Mouse (Mus musculus): Measurements from ENCODE around the gene Mybl2. TPM values are rescaled to one million over a fixed set of nuclear protein-coding genes. Genes with fewer than 3 reads are reported as not detected.

Gene Mybl2
- total and polyA plus RNA-seq, 2 experiments = 0.09 to 0.31 TPM

DNA sequence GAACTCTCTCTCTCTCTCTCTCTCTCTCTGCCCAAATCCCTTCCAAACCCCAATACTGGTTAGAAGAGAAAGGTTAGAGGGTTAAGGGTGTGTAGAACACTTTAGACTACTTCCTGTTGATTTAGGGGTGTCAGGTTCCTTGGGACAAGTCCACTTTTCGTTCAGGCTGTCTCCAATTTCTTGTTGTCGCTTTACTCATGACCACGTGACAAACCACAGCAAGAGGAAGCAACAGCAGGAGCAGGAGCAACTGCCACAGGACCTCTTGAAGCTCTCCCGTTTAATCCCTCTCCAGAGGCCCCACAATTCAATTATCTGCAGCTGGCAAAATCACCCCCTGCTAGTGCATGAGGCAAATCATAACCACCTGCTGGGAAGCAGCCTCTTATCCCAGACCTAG lies 21.9 kb upstream of the Mybl2 start:
- Histone ChIP-seq H3K27ac (replicated peaks; ENCODE audit: insufficient read depth, low read depth, low read length) (no peak overlapping the region), H3K9ac (ENCODE audit: low read depth, low read length) (no peak overlapping the region), H3K27me3 (ENCODE audit: control insufficient read depth, insufficient read depth, low read length) (no peaks in the 10 kb centered on the region), H3K79me2 (ENCODE audit: control insufficient read depth, insufficient read depth, low read length) (no peaks in the 10 kb centered on the region), H3K4me3 (ENCODE audit: insufficient read depth, low read depth, low read length) (no peak overlapping the region), H3K4me1 (ENCODE audit: control insufficient read depth, insufficient read depth, low read length) (no peaks in the 10 kb centered on the region), H3K36me3 (ENCODE audit: control insufficient read depth, insufficient read depth, low read length) (peaks cover 61% of the 10 kb centered on the region)
- no peak for DNase-seq (ENCODE audit: extremely low read depth, low read depth, low spot score)
- TF ChIP-seq POLR2A (IDR thresholded peaks at IDR 0.05; ENCODE audit: extremely low read depth, insufficient read depth, low read length) (no peak), CTCF (IDR thresholded peaks at IDR 0.05; ENCODE audit: low read depth, low read length) (no peak)
- WGBS = 77% methylated on average over 4 of the region's 4 CpGs

DNA sequence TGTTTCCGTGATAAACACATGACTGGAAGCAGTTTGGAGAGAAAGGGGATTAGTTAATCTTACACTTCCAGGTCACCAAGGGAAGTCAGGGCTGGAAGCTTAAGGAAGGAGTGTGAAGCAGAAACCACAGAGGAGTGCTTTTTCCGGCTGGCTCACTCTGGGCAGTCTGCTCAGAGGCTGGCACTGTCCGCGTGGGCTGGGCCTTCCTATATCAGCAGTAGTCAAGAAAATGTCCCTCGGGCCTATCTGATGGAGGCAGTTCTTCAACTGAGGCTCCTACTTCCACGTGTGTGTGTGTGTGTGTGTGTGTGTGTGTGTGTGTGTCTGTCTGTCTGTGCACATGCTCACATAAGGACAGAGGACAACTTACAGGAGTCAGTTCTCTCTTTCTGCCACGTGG lies 14.5 kb upstream of the Mybl2 start:
- H3K4me1 ChIP-seq (ENCODE audit: control insufficient read depth, insufficient read depth, low read length) = no peaks in the 10 kb centered on the region
- 88% methylated on average over 7 of the region's 7 CpGs for WGBS
- TF ChIP-seq CTCF (IDR thresholded peaks at IDR 0.05; ENCODE audit: low read depth, low read length) = no peak
- TF ChIP-seq POLR2A (IDR thresholded peaks at IDR 0.05; ENCODE audit: extremely low read depth, insufficient read depth, low read length) = no peak
- H3K27me3 ChIP-seq (ENCODE audit: control insufficient read depth, insufficient read depth, low read length) = no peaks in the 10 kb centered on the region
- H3K79me2 ChIP-seq (ENCODE audit: control insufficient read depth, insufficient read depth, low read length) = no peaks in the 10 kb centered on the region
- no peak for DNase-seq (ENCODE audit: extremely low read depth, low read depth, low spot score)
- H3K36me3 ChIP-seq (ENCODE audit: control insufficient read depth, insufficient read depth, low read length) = peaks cover 56% of the 10 kb centered on the region
- no peak overlapping the region for H3K9ac ChIP-seq (ENCODE audit: low read depth, low read length)
- no peak overlapping the region for H3K4me3 ChIP-seq (ENCODE audit: insufficient read depth, low read depth, low read length)
- no peak overlapping the region for H3K27ac ChIP-seq (replicated peaks; ENCODE audit: insufficient read depth, low read depth, low read length)

DNA sequence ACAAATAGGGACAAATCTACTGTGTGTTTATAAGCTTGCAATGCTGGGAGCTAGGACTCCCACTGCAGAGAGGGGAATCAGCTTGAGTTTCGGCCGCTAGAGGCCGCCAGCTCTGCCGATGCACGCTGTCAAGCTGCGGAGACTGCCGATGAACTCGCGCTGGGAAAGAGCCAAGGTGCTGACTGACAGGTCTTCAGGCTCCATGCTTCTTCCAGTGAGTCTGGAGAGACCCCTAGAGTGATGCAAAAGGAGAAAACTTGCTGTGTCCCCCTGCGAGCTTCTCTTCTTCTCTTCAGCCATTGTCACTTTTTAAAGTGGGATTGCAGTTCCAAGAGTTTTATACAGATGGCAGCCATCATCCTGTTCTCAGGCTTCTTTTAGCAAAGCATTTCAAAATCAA lies 6.4 kb upstream of the Mybl2 start:
- Histone ChIP-seq H3K27ac (replicated peaks; ENCODE audit: insufficient read depth, low read depth, low read length) (no peak overlapping the region), H3K36me3 (ENCODE audit: control insufficient read depth, insufficient read depth, low read length) (peaks cover 31% of the 10 kb centered on the region), H3K27me3 (ENCODE audit: control insufficient read depth, insufficient read depth, low read length) (no peaks in the 10 kb centered on the region), H3K79me2 (ENCODE audit: control insufficient read depth, insufficient read depth, low read length) (no peaks in the 10 kb centered on the region), H3K9ac (ENCODE audit: low read depth, low read length) (no peak overlapping the region), H3K4me3 (ENCODE audit: insufficient read depth, low read depth, low read length) (no peak overlapping the region), H3K4me1 (ENCODE audit: control insufficient read depth, insufficient read depth, low read length) (no peaks in the 10 kb centered on the region)
- whole genome bisulfite sequencing = 2% methylated on average over 10 of the region's 10 CpGs
- DNase-seq (ENCODE audit: extremely low read depth, low read depth, low spot score) = peak; percentile 54
- TF ChIP-seq POLR2A (IDR thresholded peaks at IDR 0.05; ENCODE audit: extremely low read depth, insufficient read depth, low read length) = no peak
- TF ChIP-seq CTCF (IDR thresholded peaks at IDR 0.05; ENCODE audit: low read depth, low read length) = peak; percentile 96

GRCm38 (mm10) chr2:163049116-163049515 lies 5.4 kb upstream of the Mybl2 start:
- H3K4me3 ChIP-seq (ENCODE audit: insufficient read depth, low read depth, low read length) = no peak overlapping the region
- H3K79me2 ChIP-seq (ENCODE audit: control insufficient read depth, insufficient read depth, low read length) = no peaks in the 10 kb centered on the region
- no peaks in the 10 kb centered on the region for H3K4me1 ChIP-seq (ENCODE audit: control insufficient read depth, insufficient read depth, low read length)
- H3K36me3 ChIP-seq (ENCODE audit: control insufficient read depth, insufficient read depth, low read length) = peaks cover 23% of the 10 kb centered on the region
- no peak overlapping the region for H3K27ac ChIP-seq (replicated peaks; ENCODE audit: insufficient read depth, low read depth, low read length)
- TF ChIP-seq POLR2A (IDR thresholded peaks at IDR 0.05; ENCODE audit: extremely low read depth, insufficient read depth, low read length) (no peak), CTCF (IDR thresholded peaks at IDR 0.05; ENCODE audit: low read depth, low read length) (no peak)
- no peaks in the 10 kb centered on the region for H3K27me3 ChIP-seq (ENCODE audit: control insufficient read depth, insufficient read depth, low read length)
- whole genome bisulfite sequencing = 93% methylated on average over 2 of the region's 2 CpGs
- no peak for DNase-seq (ENCODE audit: extremely low read depth, low read depth, low spot score)
- H3K9ac ChIP-seq (ENCODE audit: low read depth, low read length) = no peak overlapping the region

DNA sequence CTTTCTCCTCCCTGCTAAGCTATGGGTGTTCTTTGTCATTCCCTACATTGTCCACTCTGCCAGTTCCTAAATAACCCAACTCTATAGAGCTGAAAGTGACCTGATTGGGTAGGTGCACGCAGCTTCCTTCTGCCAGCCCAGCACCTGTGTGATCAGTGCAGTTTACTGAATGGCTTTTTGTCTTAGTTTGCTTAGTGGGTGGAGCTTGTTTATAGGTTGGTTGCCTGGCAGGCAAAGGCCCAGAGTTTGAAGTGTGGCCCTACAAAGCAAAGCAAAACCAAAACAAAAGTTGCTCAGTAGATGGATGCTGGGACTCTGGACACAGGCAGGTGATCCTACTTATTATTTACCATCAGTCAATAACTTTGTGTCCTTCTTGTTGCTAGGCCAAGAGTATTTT lies 2.8 kb upstream of the Mybl2 start:
- no peak for DNase-seq (ENCODE audit: extremely low read depth, low read depth, low spot score)
- Histone ChIP-seq H3K36me3 (ENCODE audit: control insufficient read depth, insufficient read depth, low read length) (peaks cover 2% of the 10 kb centered on the region; the same call in 1 of the 2 replicates), H3K27ac (replicated peaks; ENCODE audit: insufficient read depth, low read depth, low read length) (no peak overlapping the region), H3K4me3 (ENCODE audit: insufficient read depth, low read depth, low read length) (no peak overlapping the region), H3K4me1 (ENCODE audit: control insufficient read depth, insufficient read depth, low read length) (no peaks in the 10 kb centered on the region), H3K27me3 (ENCODE audit: control insufficient read depth, insufficient read depth, low read length) (peaks cover 3% of the 10 kb centered on the region; the same call in 1 of the 2 replicates), H3K9ac (ENCODE audit: low read depth, low read length) (no peak overlapping the region), H3K79me2 (ENCODE audit: control insufficient read depth, insufficient read depth, low read length) (no peaks in the 10 kb centered on the region)
- no peak for TF ChIP-seq CTCF (IDR thresholded peaks at IDR 0.05; ENCODE audit: low read depth, low read length)
- 33% methylated on average over 1 of the region's 1 CpGs for WGBS

- Histone ChIP-seq H3K79me2 (ENCODE audit: control insufficient read depth, insufficient read depth, low read length) (no peaks in the 10 kb centered on the region), H3K4me1 (ENCODE audit: control insufficient read depth, insufficient read depth, low read length) (no peaks in the 10 kb centered on the region), H3K4me3 (ENCODE audit: insufficient read depth, low read depth, low read length) (no peak overlapping the region), H3K9ac (ENCODE audit: low read depth, low read length) (no peak overlapping the region), H3K36me3 (ENCODE audit: control insufficient read depth, insufficient read depth, low read length) (no peaks in the 10 kb centered on the region), H3K27me3 (ENCODE audit: control insufficient read depth, insufficient read depth, low read length) (peaks cover 3% of the 10 kb centered on the region; the same call in 1 of the 2 replicates), H3K27ac (replicated peaks; ENCODE audit: insufficient read depth, low read depth, low read length) (no peak overlapping the region)
- 67% methylated on average over 4 of the region's 4 CpGs for WGBS
- DNase-seq (ENCODE audit: extremely low read depth, low read depth, low spot score) = no peak
- no peak for TF ChIP-seq CTCF (IDR thresholded peaks at IDR 0.05; ENCODE audit: low read depth, low read length)
- no peak for TF ChIP-seq POLR2A (IDR thresholded peaks at IDR 0.05; ENCODE audit: extremely low read depth, insufficient read depth, low read length)
Measured at GRCm38 (mm10) chr2:163052101-163052500, 2.4 kb upstream of the Mybl2 start.

Data from liver, adult 2 months (tissue).